Comparison of ENCODE assay signal across 10 mouse cellular contexts in the genomic region with DNA sequence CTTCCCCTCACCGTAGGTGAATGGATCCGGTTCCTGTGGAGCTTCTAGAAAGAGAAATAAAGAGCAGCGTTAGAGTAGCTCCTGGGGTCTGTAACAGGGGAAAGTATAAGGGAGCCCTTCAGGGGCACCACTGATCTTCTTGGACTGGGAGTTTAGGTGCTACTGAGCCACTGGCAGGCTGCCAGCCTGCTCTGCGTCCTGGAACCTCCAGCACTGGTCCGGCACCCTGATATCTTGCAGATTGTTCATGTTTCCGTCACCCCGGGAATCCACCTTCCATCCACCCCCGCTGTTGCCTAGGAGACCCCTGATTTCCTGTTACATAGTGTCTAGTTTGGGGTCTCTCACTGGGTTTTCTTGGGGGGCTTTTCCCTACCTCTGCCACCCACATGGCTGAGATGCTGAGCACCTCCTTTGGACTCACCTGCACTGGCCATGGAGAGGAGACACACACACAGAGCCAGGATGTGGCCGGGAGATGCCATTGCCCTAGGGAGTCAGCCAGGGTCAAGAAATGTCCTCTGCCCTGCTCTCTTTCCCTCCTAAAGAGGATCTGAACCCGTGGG. TPM values are rescaled to one million over a fixed set of nuclear protein-coding genes. Genes with fewer than 3 reads are reported as not detected.
DNase-seq lines count a peak whose midpoint lies in the region; ATAC-seq and TF ChIP-seq lines count a peak whose summit lies in the region.
"Had no signal": no experiment of that assay in that cellular context is flagged by ENCODE, and none has a peak within 500 bp of the region (broad histone marks: within the 10 kb centered on the region; RNA-seq: fewer than 3 reads in every experiment).

No protein-coding gene starts in this region.

- TF ChIP-seq CTCF in lung, embryonic 14.5 days (IDR thresholded peaks at IDR 0.05; ENCODE audit: low read depth), result no peak

- H3K9ac ChIP-seq in lung, embryonic 14.5 days, result no peak overlapping the region
- no peak overlapping the region for H3K9ac ChIP-seq in intestine, embryonic 14.5 days (ENCODE audit: low read length)
- no peak overlapping the region for H3K9ac ChIP-seq in stomach, embryonic 15.5 days

- peaks cover 51% of the 10 kb centered on the region for H3K27me3 ChIP-seq in lung, embryonic 14.5 days (ENCODE audit: insufficient read depth, low read length)
- peaks cover 52% of the 10 kb centered on the region for H3K27me3 ChIP-seq in intestine, embryonic 14.5 days (replicated peaks; ENCODE audit: control insufficient read depth, insufficient read depth, low read length)
- peaks cover 32% of the 10 kb centered on the region for H3K27me3 ChIP-seq in stomach, embryonic 15.5 days (replicated peaks)

- DNase-seq in cerebellum, adult 11 months, result peak; percentile 50
- DNase-seq in cerebellum, postnatal 4 days (ENCODE audit: low spot score in 2 of 2), result no peak
- peak; percentile 38 for DNase-seq in lung, embryonic 14.5 days
- no peak for DNase-seq in lung, postnatal 4 days
- DNase-seq in intestine, embryonic 14.5 days (ENCODE audit: low spot score), result no peak
- DNase-seq in ovary, postnatal 14 days (ENCODE audit: low spot score), result no peak
- no peak for DNase-seq in layer of hippocampus, postnatal 10 days (ENCODE audit: low spot score in 2 of 2)
- DNase-seq: right cerebral cortex, postnatal 25 days had no signal

- peak overlapping the region; percentile 51; the same call in 1 of the 2 replicates for H3K4me2 ChIP-seq in lung, embryonic 14.5 days
- H3K4me2 ChIP-seq in intestine, embryonic 14.5 days (ENCODE audit: low read length), result peak overlapping the region; percentile 45; the same call in 1 of the 2 replicates
- peak overlapping the region; percentile 48 for H3K4me2 ChIP-seq in stomach, embryonic 15.5 days

- ATAC-seq in lung, embryonic 14.5 days (ENCODE audit: insufficient read depth), result no peak
- ATAC-seq in intestine, embryonic 14.5 days (replicated peaks; ENCODE audit: low FRiP score, low TSS enrichment, low read depth), result no peak
- ATAC-seq in stomach, embryonic 15.5 days (ENCODE audit: insufficient read depth, low FRiP score, low read depth), result no peak

- H3K9me3 ChIP-seq in lung, embryonic 14.5 days (ENCODE audit: low read depth, low read length), result no peaks in the 10 kb centered on the region
- no peaks in the 10 kb centered on the region for H3K9me3 ChIP-seq in intestine, embryonic 14.5 days (ENCODE audit: control insufficient read depth, low read length)
- H3K9me3 ChIP-seq in stomach, embryonic 15.5 days, result no peaks in the 10 kb centered on the region

- H3K36me3 ChIP-seq in lung, embryonic 14.5 days (ENCODE audit: insufficient read depth), result no peaks in the 10 kb centered on the region
- H3K36me3 ChIP-seq in intestine, embryonic 14.5 days (ENCODE audit: control insufficient read depth, insufficient read depth, low read length), result no peaks in the 10 kb centered on the region
- H3K36me3 ChIP-seq in stomach, embryonic 15.5 days, result no peaks in the 10 kb centered on the region

- H3K4me3 ChIP-seq in lung, embryonic 14.5 days (ENCODE audit: low read depth, low read length), result peak overlapping the region; percentile 22; the same call in 1 of the 2 replicates
- H3K4me3 ChIP-seq in intestine, embryonic 14.5 days (ENCODE audit: low read depth, low read length), result no peak overlapping the region
- no peak overlapping the region for H3K4me3 ChIP-seq in stomach, embryonic 15.5 days (replicated peaks)

- H3K27ac ChIP-seq in lung, embryonic 14.5 days (ENCODE audit: low read depth), result no peak overlapping the region; the same call in 1 of the 2 replicates
- H3K27ac ChIP-seq in intestine, embryonic 14.5 days (ENCODE audit: low read depth), result no peak overlapping the region
- no peak overlapping the region for H3K27ac ChIP-seq in stomach, embryonic 15.5 days

- H3K4me1 ChIP-seq in lung, embryonic 14.5 days (ENCODE audit: insufficient read depth), result peaks cover 23% of the 10 kb centered on the region
- peaks cover 56% of the 10 kb centered on the region for H3K4me1 ChIP-seq in intestine, embryonic 14.5 days (replicated peaks; ENCODE audit: control insufficient read depth, insufficient read depth, low read length)
- H3K4me1 ChIP-seq in stomach, embryonic 15.5 days, result peaks cover 56% of the 10 kb centered on the region

- WGBS in lung, embryonic 14.5 days, result 23% methylated on average over 10 of the region's 10 CpGs
- 27% methylated on average over 10 of the region's 10 CpGs for WGBS in intestine, embryonic 14.5 days
- WGBS in stomach, embryonic 15.5 days, result 40% methylated on average over 10 of the region's 10 CpGs

RNA-seq across cellular contexts. Expression of a gene that starts 2.7 kb away (rescaled TPM):
- polyA plus RNA-seq in lung, embryonic 14.5 days (2014; fragmentation: Nextera tagmentation; extraction: Ambion mirVana), result 9.1 and 9.8 TPM in 2 replicates
- 21.1 and 23.0 TPM in 2 replicates for polyA plus RNA-seq in intestine, embryonic 14.5 days (2014; fragmentation: Nextera tagmentation; extraction: Ambion mirVana)
- 21.6 and 25.0 TPM in 2 replicates for polyA plus RNA-seq in stomach, embryonic 15.5 days (2015; fragmentation: Nextera tagmentation; extraction: Ambion mirVana)
- total RNA-seq in layer of hippocampus, postnatal 10 days (2021), result 100 to 1,000 TPM; 376 to 407 TPM
- total RNA-seq: monocyte, adult 5-6 weeks had no signal

RNA-seq across cellular contexts. Expression of a gene that starts 3.0 kb away (rescaled TPM):
- polyA plus RNA-seq in lung, embryonic 14.5 days (2014; fragmentation: Nextera tagmentation; extraction: Ambion mirVana), result 51.4 and 56.6 TPM in 2 replicates
- 71.8 and 74.1 TPM in 2 replicates for polyA plus RNA-seq in intestine, embryonic 14.5 days (2014; fragmentation: Nextera tagmentation; extraction: Ambion mirVana)
- 89.3 and 110 TPM in 2 replicates for polyA plus RNA-seq in stomach, embryonic 15.5 days (2015; fragmentation: Nextera tagmentation; extraction: Ambion mirVana)
- total RNA-seq in layer of hippocampus, postnatal 10 days (2021), result 10 to 100 TPM; 67.2 to 69.2 TPM
- total RNA-seq: monocyte, adult 5-6 weeks had no signal

RNA-seq across cellular contexts. Expression of a gene that starts 5.2 kb away (rescaled TPM):
- polyA plus RNA-seq in lung, embryonic 14.5 days (2014; fragmentation: Nextera tagmentation; extraction: Ambion mirVana), result 0.13 and 0.38 TPM in 2 replicates
- 1.2 and 2.4 TPM in 2 replicates for polyA plus RNA-seq in intestine, embryonic 14.5 days (2014; fragmentation: Nextera tagmentation; extraction: Ambion mirVana)
- 1.6 and 1.9 TPM in 2 replicates for polyA plus RNA-seq in stomach, embryonic 15.5 days (2015; fragmentation: Nextera tagmentation; extraction: Ambion mirVana)
- total RNA-seq in layer of hippocampus, postnatal 10 days (2021), result 10 to 100 TPM; 13.2 to 15.5 TPM

RNA-seq across cellular contexts. Expression of a gene that starts 11.7 kb away (rescaled TPM):
- polyA plus RNA-seq in lung, embryonic 14.5 days (2014; fragmentation: Nextera tagmentation; extraction: Ambion mirVana), result 40.4 and 43.9 TPM in 2 replicates
- 18.1 and 22.8 TPM in 2 replicates for polyA plus RNA-seq in intestine, embryonic 14.5 days (2014; fragmentation: Nextera tagmentation; extraction: Ambion mirVana)
- 27.1 and 29.0 TPM in 2 replicates for polyA plus RNA-seq in stomach, embryonic 15.5 days (2015; fragmentation: Nextera tagmentation; extraction: Ambion mirVana)
- 10 to 100 TPM; 35.9 to 36.5 TPM for total RNA-seq in layer of hippocampus, postnatal 10 days (2021)

RNA-seq across cellular contexts. Expression of a gene that starts 22.5 kb away (rescaled TPM):
- polyA plus RNA-seq in lung, embryonic 14.5 days (2014; fragmentation: Nextera tagmentation; extraction: Ambion mirVana), result 30.7 and 34.0 TPM in 2 replicates
- polyA plus RNA-seq in intestine, embryonic 14.5 days (2014; fragmentation: Nextera tagmentation; extraction: Ambion mirVana), result 70.2 and 71.5 TPM in 2 replicates
- polyA plus RNA-seq in stomach, embryonic 15.5 days (2015; fragmentation: Nextera tagmentation; extraction: Ambion mirVana), result 364 and 383 TPM in 2 replicates
- total RNA-seq in layer of hippocampus, postnatal 10 days (2021), result 1 to 10 TPM in 1 of 2 experiments, not detected in 1; 1.2 TPM
- total RNA-seq: monocyte, adult 5-6 weeks had no signal

Comparison
In these comparisons a context has a peak if more than half of its experiments do, and no peak if none do; other contexts are left out.
1. DNase-seq: peak in cerebellum, adult 11 months (single experiment) and lung, embryonic 14.5 days (single experiment); none in cerebellum, postnatal 4 days (0 of 2), lung, postnatal 4 days (0 of 2), intestine, embryonic 14.5 days (single experiment), ovary, postnatal 14 days (single experiment) and layer of hippocampus, postnatal 10 days (0 of 2).
2. Peak in every context shown above with its lines, with median percentiles within 50 percentile points of each other: H3K4me2 ChIP-seq.